Mouse (Mus musculus) G1E (cell line): ENCODE measurements at regions not wholly inside any gene's neighbourhood (a gene's known extent, or its start where the extent isn't known, plus 50 kb on each side); places are given as distances from the start of the nearest gene placed in this dataset.

ENCODE experiments used
- ATAC-seq: 2 replicates; pipeline ENCODE4 v1.8.0; 2016; ENCODE audit warnings: mild to moderate bottlenecking; ENCODE audit not compliant: insufficient number of reproducible peaks, poor library complexity, low FRiP score, severe bottlenecking; ENCODE audit errors: extremely low read depth
- DNase-seq: peaks from one replicate; pipeline ENCODE4 v3.0.0; 2012; ENCODE audit warnings: low spot score
- H3K27me3 ChIP-seq: 2 replicates; pipeline ENCODE4 v1.6.1; 2012; ENCODE audit warnings: mild to moderate bottlenecking, low read length, inconsistent platforms; ENCODE audit not compliant: insufficient read depth
- H3K36me3 ChIP-seq: replicated peaks from 2 replicates; pipeline ENCODE3; 2012; ENCODE audit warnings: mild to moderate bottlenecking, inconsistent platforms
- H3K4me1 ChIP-seq: 2 replicates; pipeline ENCODE4 v1.6.1; 2012; ENCODE audit warnings: low read depth, low read length, inconsistent platforms, mixed read lengths; ENCODE audit not compliant: insufficient read depth
- H3K4me3 ChIP-seq: 2 replicates; pipeline ENCODE4 v1.5.1; 2012; ENCODE audit warnings: low read depth, mild to moderate bottlenecking, inconsistent platforms, low read length, moderate library complexity, mixed read lengths
- H3K9me3 ChIP-seq: replicated peaks from 2 replicates; pipeline ENCODE4 v1.6.1; 2012; ENCODE audit warnings: inconsistent platforms
- CTCF ChIP-seq: IDR thresholded peaks from 2 replicates; pipeline ENCODE4 v1.5.1; 2012; ENCODE audit warnings: low read depth, low read length, inconsistent platforms, mixed read lengths
- GATA1 ChIP-seq: IDR thresholded peaks from 2 replicates; pipeline ENCODE4 v1.6.1; 2012; ENCODE audit warnings: borderline replicate concordance, low read length, inconsistent platforms, mixed read lengths
- GATA2 ChIP-seq: IDR thresholded peaks from 2 replicates; pipeline ENCODE4 v1.6.1; 2012; ENCODE audit warnings: low read depth, low read length, inconsistent platforms, borderline replicate concordance
- POLR2AphosphoS5 ChIP-seq: IDR thresholded peaks from 2 replicates; pipeline ENCODE4 v1.6.1; 2012; ENCODE audit warnings: low read depth, low read length, inconsistent platforms; ENCODE audit not compliant: insufficient replicate concordance
- TAL1 ChIP-seq: conservative IDR thresholded peaks from 2 replicates; pipeline ENCODE4 v1.6.1; 2012; ENCODE audit warnings: low read depth, low read length, inconsistent platforms, mixed read lengths

- Histone ChIP-seq H3K4me1 (no peaks in the 10 kb centered on the region), H3K36me3 (no peaks in the 10 kb centered on the region), H3K4me3 (no peak overlapping the region), H3K27me3 (no peaks in the 10 kb centered on the region), H3K9me3 (peaks cover 48% of the 10 kb centered on the region)
- DNase-seq (no peak), ATAC-seq (no peak)
- TF ChIP-seq GATA2, result no peak
- TF ChIP-seq TAL1, result no peak
Observed at GRCm38 (mm10) chr5:133686206-133686605, 413.3 kb upstream of the Castor2 start.

- ATAC-seq, result no peak
- DNase-seq, result no peak
Observed at GRCm38 (mm10) chr5:133683021-133683420, 416.5 kb upstream of the Castor2 start.

GRCm38 (mm10) chr5:133676791-133677450, 422.6 kb upstream of the Castor2 start:
- DNase-seq (no peak), ATAC-seq (no peak)
- Histone ChIP-seq H3K4me1 (no peaks in the 10 kb centered on the region), H3K4me3 (no peak overlapping the region), H3K9me3 (peaks cover 47% of the 10 kb centered on the region), H3K36me3 (no peaks in the 10 kb centered on the region), H3K27me3 (no peaks in the 10 kb centered on the region)
- TF ChIP-seq POLR2AphosphoS5 (no peak), GATA2 (no peak), GATA1 (no peak), TAL1 (no peak), CTCF (no peak)

More at GRCm38 (mm10) chr5:133683021-133683420, 416.5 kb upstream of the Castor2 start:
- no peak overlapping the region for H3K4me3 ChIP-seq
- H3K4me1 ChIP-seq, result no peaks in the 10 kb centered on the region
- H3K27me3 ChIP-seq, result no peaks in the 10 kb centered on the region
- TF ChIP-seq POLR2AphosphoS5, result no peak
- no peak for TF ChIP-seq GATA2
- TF ChIP-seq TAL1, result no peak
- TF ChIP-seq CTCF, result no peak
- no peak for TF ChIP-seq GATA1
- H3K36me3 ChIP-seq, result no peaks in the 10 kb centered on the region
- peaks cover 45% of the 10 kb centered on the region for H3K9me3 ChIP-seq

- Histone ChIP-seq H3K36me3 (no peaks in the 10 kb centered on the region), H3K27me3 (no peaks in the 10 kb centered on the region), H3K4me3 (no peak overlapping the region), H3K9me3 (peaks cover 48% of the 10 kb centered on the region), H3K4me1 (no peaks in the 10 kb centered on the region)
- ATAC-seq (no peak), DNase-seq (no peak)
- TF ChIP-seq POLR2AphosphoS5 (no peak), GATA2 (no peak), GATA1 (no peak), TAL1 (no peak), CTCF (no peak)
Observed at GRCm38 (mm10) chr5:133675636-133676035, 423.9 kb upstream of the Castor2 start.

GRCm38 (mm10) chr5:133666473-133666872, 433.0 kb upstream of the Castor2 start:
- no peak for ATAC-seq
- Histone ChIP-seq H3K9me3 (peaks cover 44% of the 10 kb centered on the region), H3K36me3 (no peaks in the 10 kb centered on the region), H3K27me3 (no peaks in the 10 kb centered on the region), H3K4me1 (no peaks in the 10 kb centered on the region), H3K4me3 (no peak overlapping the region)
- TF ChIP-seq CTCF (no peak), GATA2 (no peak), TAL1 (no peak), POLR2AphosphoS5 (no peak), GATA1 (no peak)
- no peak for DNase-seq

- no peaks in the 10 kb centered on the region for H3K4me1 ChIP-seq
- no peak overlapping the region for H3K4me3 ChIP-seq
- ATAC-seq (no peak), DNase-seq (no peak)
- H3K36me3 ChIP-seq, result no peaks in the 10 kb centered on the region
- no peak for TF ChIP-seq GATA2
- TF ChIP-seq GATA1, result no peak
- no peak for TF ChIP-seq CTCF
- TF ChIP-seq TAL1, result no peak
- no peak for TF ChIP-seq POLR2AphosphoS5
- peaks cover 34% of the 10 kb centered on the region for H3K9me3 ChIP-seq
- no peaks in the 10 kb centered on the region for H3K27me3 ChIP-seq
Observed at GRCm38 (mm10) chr5:133662474-133663256, 436.8 kb upstream of the Castor2 start.
